Mouse (Mus musculus): ENCODE data around the gene Tm4sf4. TPM values are rescaled to one million over a fixed set of nuclear protein-coding genes. Genes with fewer than 3 reads are reported as not detected.

The Tm4sf4 gene
- total and polyA plus RNA-seq, 3 experiments = not detected

- TF ChIP-seq JUND (conservative IDR thresholded peaks at IDR 0.05; ENCODE audit: low read depth, low read length) (no peak), CHD2 (IDR thresholded peaks at IDR 0.05; ENCODE audit: low read length) (no peak), MAX (IDR thresholded peaks at IDR 0.05; ENCODE audit: low read length) (peak; percentile 85), ZC3H11A (IDR thresholded peaks at IDR 0.05; ENCODE audit: low read depth, low read length) (no peak), MAZ (IDR thresholded peaks at IDR 0.05; ENCODE audit: low read depth, low read length) (no peak), GABPA (IDR thresholded peaks at IDR 0.05; ENCODE audit: insufficient replicate concordance, low read depth, low read length) (no peak), SMC3 (IDR thresholded peaks at IDR 0.05; ENCODE audit: low read depth, low read length) (no peak)
Observed at GRCm38 (mm10) chr3:57487455-57488153, 62.5 kb downstream of the Tm4sf4 start (continued).

Other genes with a start within 250 kb of the Tm4sf4 start
- not detected in 2 replicates for gene Tm4sf1, start 123.3 kb upstream of the Tm4sf4 start, total RNA-seq (2012; rRNA removed)
- not detected in 2 replicates for gene Tm4sf1, start 123.3 kb upstream of the Tm4sf4 start, total RNA-seq (2014; rRNA removed)
- not detected in 2 replicates for gene Tm4sf1, start 123.3 kb upstream of the Tm4sf4 start, polyA plus RNA-seq (2012; ENCODE audit: insufficient read length, low read depth)
- gene Wwtr1, start 150.6 kb downstream of the Tm4sf4 start, total RNA-seq (2012; rRNA removed) = 8.3 and 12.8 TPM in 2 replicates
- 14.8 and 16.2 TPM in 2 replicates for gene Wwtr1, start 150.6 kb downstream of the Tm4sf4 start, total RNA-seq (2014; rRNA removed)
- gene Wwtr1, start 150.6 kb downstream of the Tm4sf4 start, polyA plus RNA-seq (2012; ENCODE audit: insufficient read length, low read depth) = 13.3 and 13.5 TPM in 2 replicates
- gene Commd2, start 226.4 kb downstream of the Tm4sf4 start, total RNA-seq (2012; rRNA removed) = 35.3 and 44.4 TPM in 2 replicates
- 65.3 and 69.1 TPM in 2 replicates for gene Commd2, start 226.4 kb downstream of the Tm4sf4 start, total RNA-seq (2014; rRNA removed)
- gene Commd2, start 226.4 kb downstream of the Tm4sf4 start, polyA plus RNA-seq (2012; ENCODE audit: insufficient read length, low read depth) = 53.2 and 63.5 TPM in 2 replicates

Data from CH12.LX (cell line).